In the genomic region with DNA sequence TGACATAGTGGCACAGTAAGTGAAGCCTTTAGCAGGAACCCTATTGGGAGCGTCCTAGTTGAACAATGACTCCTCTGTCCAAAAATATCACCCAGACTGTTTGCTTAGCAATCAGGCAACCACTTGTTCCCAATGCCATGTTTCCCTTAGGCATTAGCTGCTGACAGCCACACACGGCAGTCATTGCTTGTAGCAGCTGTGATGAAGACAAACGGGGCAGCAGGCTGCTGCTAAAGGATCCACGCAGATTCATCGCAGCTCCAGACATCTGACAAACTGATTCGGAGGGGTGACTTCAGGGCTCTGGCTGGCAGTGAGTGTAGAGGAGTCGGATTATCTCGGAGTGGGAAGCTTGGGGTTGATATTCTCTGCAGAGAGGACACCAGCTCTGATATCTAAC, we compare ENCODE assay signal across 13 mouse cellular contexts.
DNase-seq lines count a peak whose midpoint lies in the region; ATAC-seq lines count a peak whose summit lies in the region.
"Had no signal": no experiment of that assay in that cellular context is flagged by ENCODE, and none has a peak within 500 bp of the region (broad histone marks: within the 10 kb centered on the region; RNA-seq: fewer than 3 reads in every experiment).

No protein-coding gene starts in this region.

- H3K36me3 ChIP-seq in heart, embryonic 13.5 days: no peaks in the 10 kb centered on the region
- H3K36me3 ChIP-seq in heart, embryonic 10.5 days: no peaks in the 10 kb centered on the region
- H3K36me3 ChIP-seq: embryonic facial prominence, embryonic 15.5 days; lung, embryonic 15.5 days had no signal

- H3K9ac ChIP-seq in heart, embryonic 13.5 days: no peak overlapping the region
- H3K9ac ChIP-seq: embryonic facial prominence, embryonic 15.5 days; lung, embryonic 15.5 days had no signal

- 24% methylated on average over 8 of the region's 8 CpGs for WGBS in heart, embryonic 13.5 days
- WGBS in heart, embryonic 10.5 days: 31% methylated on average over 8 of the region's 8 CpGs

- H3K9me3 ChIP-seq in heart, embryonic 13.5 days: no peaks in the 10 kb centered on the region
- H3K9me3 ChIP-seq in heart, embryonic 10.5 days: no peaks in the 10 kb centered on the region
- H3K9me3 ChIP-seq: embryonic facial prominence, embryonic 15.5 days; lung, embryonic 15.5 days had no signal

- 0 out of 2 replicates have a peak overlapping the region, but pooled peaks have one; percentile 18 for H3K4me2 ChIP-seq in heart, embryonic 13.5 days
- H3K4me2 ChIP-seq: embryonic facial prominence, embryonic 15.5 days; lung, embryonic 15.5 days had no signal

- no peaks in the 10 kb centered on the region for H3K27me3 ChIP-seq in heart, embryonic 13.5 days (replicated peaks)
- no peaks in the 10 kb centered on the region for H3K27me3 ChIP-seq in heart, embryonic 10.5 days (ENCODE audit: insufficient read depth, poor library complexity, severe bottlenecking)
- H3K27me3 ChIP-seq: embryonic facial prominence, embryonic 15.5 days; lung, embryonic 15.5 days had no signal

- no peak for DNase-seq in heart, adult 11 months
- peak; percentile 22 for DNase-seq in retina, postnatal 1 day
- DNase-seq in retina, embryonic 14.5 days (ENCODE audit: low spot score): no peak
- peak; percentile 37 to 67 for DNase-seq in layer of hippocampus, adult 18-20 months (ENCODE audit: low spot score in 2 of 2)
- peak; percentile 7 for DNase-seq in right cerebral cortex, postnatal 4 days
- no peak for DNase-seq in kidney, adult 8-10 months
- no peak for DNase-seq in heart, embryonic 10.5 days (ENCODE audit: low spot score)
- DNase-seq: adrenal gland, postnatal 10 days; heart, postnatal 14 days had no signal

- H3K4me3 ChIP-seq in heart, embryonic 13.5 days: no peak overlapping the region
- H3K4me3 ChIP-seq in heart, embryonic 10.5 days: no peak overlapping the region
- H3K4me3 ChIP-seq: embryonic facial prominence, embryonic 15.5 days; lung, embryonic 15.5 days had no signal

- H3K4me1 ChIP-seq in heart, embryonic 13.5 days: no peaks in the 10 kb centered on the region
- H3K4me1 ChIP-seq in heart, embryonic 10.5 days: peaks cover 12% of the 10 kb centered on the region
- H3K4me1 ChIP-seq: embryonic facial prominence, embryonic 15.5 days; lung, embryonic 15.5 days had no signal

- no peak for ATAC-seq in heart, embryonic 13.5 days (ENCODE audit: extremely low read depth, insufficient number of reproducible peaks, low FRiP score, low TSS enrichment)
- ATAC-seq: inflammation-experienced regulatory T-cells, adult 6 months had no signal

- H3K27ac ChIP-seq in heart, embryonic 13.5 days (replicated peaks): no peak overlapping the region
- H3K27ac ChIP-seq in heart, embryonic 10.5 days: no peak overlapping the region
- H3K27ac ChIP-seq: embryonic facial prominence, embryonic 15.5 days; lung, embryonic 15.5 days had no signal

Comparison
In these comparisons a context has a peak if more than half of its experiments do, and no peak if none do; other contexts are left out.
1. DNase-seq: peak in retina, postnatal 1 day (single experiment), layer of hippocampus, adult 18-20 months (2 of 2) and right cerebral cortex, postnatal 4 days (single experiment); none in heart, adult 11 months (single experiment), retina, embryonic 14.5 days (single experiment), kidney, adult 8-10 months (0 of 2) and heart, embryonic 10.5 days (single experiment).